Mouse (Mus musculus) gastrocnemius, postnatal 36 days (tissue): ENCODE measurements at regions not wholly inside any gene's neighbourhood (a gene's known extent, or its start where the extent isn't known, plus 50 kb on each side); places are given as distances from the start of the nearest gene placed in this dataset.

ENCODE experiments used
- DNase-seq, 2 experiments: peaks; one replicate each; pipeline ENCODE4 v3.0.0; 2022
- intact Hi-C: fragments of 180-260 bp; cut with DNase I; formaldehyde crosslinking; loops from one replicate; pipeline ENCODE4 v1.15.1; 2025

GRCm38 (mm10) chr3:144327235-144327760 lies 122.3 kb upstream of the Lmo4 start:
- DNase-seq = no peak
- intact Hi-C loops = no loop called here

DNA sequence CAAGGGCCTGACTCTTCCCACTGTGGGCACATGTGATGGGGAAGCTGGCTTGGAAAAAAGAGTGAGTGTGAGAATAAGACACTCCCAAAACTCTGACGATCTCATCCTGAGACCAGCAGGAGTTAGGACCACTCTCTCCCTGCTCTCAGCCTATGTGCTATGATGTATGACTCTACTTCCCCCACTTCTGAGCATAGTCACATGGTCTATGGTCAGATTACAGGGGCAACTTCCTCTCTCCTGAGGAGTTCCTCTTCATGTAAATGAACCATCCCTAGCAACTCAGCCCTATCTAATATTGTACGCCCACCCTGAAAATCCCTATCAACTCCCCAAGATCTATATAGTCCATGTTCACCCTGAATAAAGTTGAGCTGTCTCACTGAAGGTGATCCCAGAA lies 120.0 kb upstream of the Lmo4 start:
- intact Hi-C loops = no loop called here
- DNase-seq = no peak

DNA sequence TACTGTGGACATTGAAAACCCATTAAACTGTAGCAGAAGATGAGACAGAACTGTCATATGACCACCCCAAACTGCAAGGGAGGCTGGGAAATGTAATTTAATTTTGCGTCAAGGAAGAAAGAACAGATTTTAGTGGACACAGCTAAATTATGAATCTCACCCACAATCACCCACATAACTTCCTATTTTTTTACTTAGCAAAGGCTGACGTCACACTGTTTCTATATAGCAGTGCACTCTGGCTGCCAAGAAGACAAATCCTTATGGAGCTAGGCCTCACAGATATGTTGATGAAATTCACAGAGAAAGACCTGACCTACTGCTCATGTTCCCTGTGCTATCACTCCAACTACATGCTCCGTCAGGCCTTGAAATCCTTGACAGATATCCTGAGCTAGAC lies 118.5 kb upstream of the Lmo4 start:
- intact Hi-C loops = no loop called here
- no peak for DNase-seq

DNA sequence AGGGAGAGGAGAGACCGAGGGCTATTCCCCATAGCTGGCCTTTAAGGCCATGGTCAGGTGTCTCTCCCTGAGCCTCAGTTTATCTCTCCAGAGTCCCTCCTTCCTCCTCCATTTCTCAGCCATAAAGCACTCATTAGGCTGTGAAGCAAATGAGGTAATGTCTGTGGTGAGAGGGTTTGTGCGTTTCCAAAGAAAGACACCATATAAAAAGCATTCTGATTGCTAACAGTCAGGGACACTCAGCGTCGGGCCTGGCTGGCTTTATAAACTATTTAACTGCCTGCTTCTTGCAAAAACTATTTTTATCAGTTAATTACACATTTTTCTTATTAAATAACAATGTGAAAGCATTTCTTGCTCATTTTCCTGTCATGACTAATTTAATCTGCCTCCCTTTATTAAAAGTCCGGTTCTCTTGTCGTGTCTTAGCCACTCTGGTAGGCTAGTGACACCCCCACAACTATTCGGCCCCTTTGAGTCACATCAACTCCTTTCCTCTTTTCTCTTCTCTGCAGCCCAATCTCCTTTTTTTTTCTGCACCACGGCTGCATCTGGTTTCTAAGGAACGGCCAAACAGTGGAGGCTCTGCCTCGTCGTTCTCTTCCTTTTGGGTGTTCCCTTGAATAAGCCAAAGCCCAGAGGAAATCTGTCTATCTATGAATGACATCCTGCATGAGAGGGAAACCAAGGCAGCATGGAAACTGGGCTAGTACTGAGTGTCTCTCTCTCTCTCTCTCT lies 114.6 kb upstream of the Lmo4 start:
- intact Hi-C loops = no loop called here
- DNase-seq = no peak

GRCm38 (mm10) chr3:144318761-144319467 lies 113.9 kb upstream of the Lmo4 start:
- intact Hi-C loops = no loop called here

GRCm38 (mm10) chr3:144310748-144311147 lies 105.7 kb upstream of the Lmo4 start:
- DNase-seq = no peak

More at GRCm38 (mm10) chr3:144318761-144319467, 113.9 kb upstream of the Lmo4 start:
- no peak for DNase-seq

GRCm38 (mm10) chr3:144308616-144309015 lies 103.6 kb upstream of the Lmo4 start:
- no peak for DNase-seq
- intact Hi-C loops = no loop called here

More at GRCm38 (mm10) chr3:144310748-144311147, 105.7 kb upstream of the Lmo4 start:
- intact Hi-C loops = no loop called here

- intact Hi-C loops = no loop called here
- DNase-seq = no peak
Measured at GRCm38 (mm10) chr3:144307557-144307956, 102.5 kb upstream of the Lmo4 start.

- intact Hi-C loops = no loop called here
Measured at GRCm38 (mm10) chr3:144305456-144305855, 100.4 kb upstream of the Lmo4 start.

DNA sequence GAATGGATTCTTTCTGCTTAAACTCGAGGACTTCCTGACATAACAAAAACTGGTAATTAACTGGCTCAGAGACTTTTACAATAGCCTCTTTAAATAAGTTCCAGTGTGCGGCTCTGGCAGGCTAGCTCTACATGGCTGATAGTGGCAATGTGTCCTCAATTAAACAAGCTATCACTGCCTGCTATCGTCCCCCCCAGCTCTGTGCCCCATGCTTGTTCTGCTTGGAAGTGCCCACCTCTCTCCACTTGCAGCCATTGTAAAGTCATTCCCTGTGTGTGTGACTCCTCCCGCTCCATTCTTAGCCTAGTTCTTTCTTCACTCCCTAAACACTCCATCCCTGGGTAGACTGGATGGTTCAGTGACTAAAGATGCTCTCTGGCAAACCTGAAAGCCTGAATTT lies 99.9 kb upstream of the Lmo4 start:
- intact Hi-C loops = no loop called here
- no peak for DNase-seq

More at GRCm38 (mm10) chr3:144305456-144305855, 100.4 kb upstream of the Lmo4 start:
- no peak for DNase-seq

- DNase-seq = no peak
- intact Hi-C loops = no loop called here
Measured at GRCm38 (mm10) chr3:144302626-144303025, 97.6 kb upstream of the Lmo4 start.

GRCm38 (mm10) chr3:144301068-144301467 lies 96.0 kb upstream of the Lmo4 start:
- no peak for DNase-seq
- intact Hi-C loops = no loop called here

GRCm38 (mm10) chr3:144299239-144299638 lies 94.2 kb upstream of the Lmo4 start:
- no peak for DNase-seq
- intact Hi-C loops = no loop called here

GRCm38 (mm10) chr3:144289489-144289888 lies 84.5 kb upstream of the Lmo4 start:
- intact Hi-C loops = no loop called here
- no peak for DNase-seq

GRCm38 (mm10) chr3:144286100-144286499 lies 81.1 kb upstream of the Lmo4 start:
- DNase-seq = no peak
- intact Hi-C loops = no loop called here

DNA sequence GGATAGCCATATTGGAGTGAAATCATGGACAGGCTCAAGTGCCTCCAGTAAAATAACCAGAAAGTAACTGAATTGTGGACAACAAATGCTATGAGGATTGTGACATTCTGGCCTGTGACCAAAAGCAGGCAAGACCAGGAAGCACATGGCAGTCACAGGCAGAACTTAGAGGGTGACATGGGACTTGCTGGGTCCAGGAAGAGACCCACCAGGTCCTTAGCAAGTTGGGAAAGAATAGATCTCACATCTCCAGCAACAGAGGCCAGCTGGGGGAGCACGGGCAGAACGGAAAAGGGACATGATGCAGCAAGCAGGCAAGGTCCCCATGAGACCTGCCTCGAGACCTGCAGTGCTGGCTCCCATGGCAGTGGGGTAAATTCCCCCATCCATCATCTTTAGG lies 79.3 kb upstream of the Lmo4 start:
- DNase-seq = no peak
- intact Hi-C loops = no loop called here

- no peak for DNase-seq
- intact Hi-C loops = no loop called here
Measured at GRCm38 (mm10) chr3:144273115-144273514, 68.1 kb upstream of the Lmo4 start.

GRCm38 (mm10) chr3:144270206-144270605 lies 65.2 kb upstream of the Lmo4 start:
- intact Hi-C loops = no loop called here
- DNase-seq = no peak

GRCm38 (mm10) chr3:144264554-144264953 lies 59.5 kb upstream of the Lmo4 start:
- DNase-seq = no peak
- intact Hi-C loops = no loop called here

DNA sequence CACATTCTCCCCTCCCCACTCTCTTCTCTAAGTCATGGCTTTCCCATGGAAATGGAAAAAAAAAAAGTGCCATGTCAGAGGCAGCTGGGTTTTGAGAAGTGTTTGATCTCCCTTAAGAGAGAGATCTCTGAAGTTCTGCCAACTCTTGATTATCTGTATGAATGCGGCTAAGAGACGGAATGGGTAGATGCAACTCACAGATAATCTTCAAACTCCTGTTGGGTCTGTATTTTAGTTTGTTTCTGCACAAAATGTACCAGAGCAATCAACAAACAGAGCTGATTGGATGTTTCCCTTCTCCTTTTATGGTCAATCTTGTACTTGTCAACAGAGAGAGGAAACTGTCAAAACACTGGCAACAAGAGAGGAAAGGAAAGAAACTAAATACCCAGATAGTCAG lies 55.9 kb upstream of the Lmo4 start:
- no peak for DNase-seq
- intact Hi-C loops = no loop called here

DNA sequence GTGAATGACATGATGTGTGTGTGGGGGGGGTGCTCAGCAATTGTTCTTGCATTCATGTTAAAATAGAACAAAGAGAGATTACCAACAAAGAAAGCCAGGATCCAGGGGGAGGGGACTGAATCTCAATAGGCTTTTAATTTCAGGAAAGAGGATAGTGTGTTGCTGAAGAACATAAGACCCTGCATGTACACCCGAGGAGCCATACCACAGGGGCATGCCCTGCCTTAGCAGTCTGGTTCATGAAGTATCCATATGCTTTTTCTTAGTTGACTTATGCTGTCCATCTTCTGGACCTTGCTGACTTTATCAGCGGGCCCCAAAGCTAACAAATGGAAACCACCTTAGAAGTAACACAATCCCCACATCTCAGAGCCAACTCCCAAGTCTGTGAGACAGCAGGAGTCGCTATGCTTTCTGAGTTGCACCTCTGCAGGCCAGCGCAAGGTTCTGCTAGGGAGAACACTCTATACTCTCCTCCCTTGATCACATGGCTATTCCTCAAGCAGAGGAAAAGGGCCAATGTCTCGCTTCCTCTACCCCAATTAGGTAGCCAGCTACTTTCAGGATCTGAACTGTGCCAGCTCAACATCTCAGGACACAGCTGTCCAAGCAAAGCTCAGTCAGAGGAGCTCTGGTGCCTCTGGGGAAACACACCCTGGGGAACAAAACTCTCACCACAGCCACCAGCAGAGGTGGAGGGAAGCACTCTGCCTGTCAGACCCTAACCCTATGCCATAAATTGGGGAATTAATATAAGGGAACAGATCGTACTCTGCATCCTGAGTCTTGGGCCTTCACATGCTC lies 52.9 kb upstream of the Lmo4 start:
- DNase-seq = no peak
- intact Hi-C loops = no loop called here
